Mouse (Mus musculus) ovary, postnatal 10 days (tissue): ENCODE measurements around the gene Vmn1r31.

Experiments used
- DNase-seq: peaks from one replicate; pipeline ENCODE4 v3.0.0; 2022; ENCODE audit warnings: low spot score

Gene Vmn1r31

GRCm38 (mm10) chr6:58475230-58475629 is at the start of gene Vmn1r31:
Gene Vmn1r31, minus strand, starts transcription at chr6:58475330.
- DNase-seq = no peak

GRCm38 (mm10) chr6:58443285-58443684 is 31.8 kb downstream of the Vmn1r31 start, which contains the start of gene Vmn1r30:
Gene Vmn1r30, minus strand, starts transcription at chr6:58443385.
- no peak for DNase-seq
